Mouse (Mus musculus) lung, embryonic 15.5 days (tissue): Measurements from ENCODE around the gene Fis1. TPM values are rescaled to one million over a fixed set of nuclear protein-coding genes. Genes with fewer than 3 reads are reported as not detected.
"Not testable (repeated sequence)": the region's sequence is repeated elsewhere in the genome, so short reads cannot be mapped to it uniquely, and the experiment has no call there.

ENCODE experiments used
- ATAC-seq: fragments of 200-750 bp; cut with Nextera tagmentation; 2 replicates; pipeline ENCODE4 v1.8.0; 2017; ENCODE audit warnings: moderate number of reproducible peaks, borderline replicate concordance; ENCODE audit not compliant: low FRiP score, low TSS enrichment; ENCODE audit errors: extremely low read depth
- H3K27ac ChIP-seq: fragments of 300-500 bp; sonication (generic); 2 replicates; pipeline ENCODE4 v1.5.1; 2015; ENCODE audit warnings: moderate library complexity, mild to moderate bottlenecking, inconsistent platforms
- H3K27me3 ChIP-seq: fragments of 300-500 bp; sonication (generic); 2 replicates; pipeline ENCODE4 v1.6.1; 2015; ENCODE audit warnings: inconsistent platforms
- H3K36me3 ChIP-seq: fragments of 300-500 bp; sonication (generic); 2 replicates; pipeline ENCODE4 v1.6.1; 2015; ENCODE audit warnings: inconsistent platforms
- H3K4me1 ChIP-seq: fragments of 300-500 bp; sonication (generic); 2 replicates; pipeline ENCODE4 v1.6.1; 2015; ENCODE audit warnings: inconsistent platforms
- H3K4me2 ChIP-seq: fragments of 300-500 bp; sonication (generic); 2 replicates; pipeline ENCODE4 v1.6.1; 2015; ENCODE audit warnings: inconsistent platforms, mild to moderate bottlenecking, moderate library complexity
- H3K4me3 ChIP-seq: fragments of 300-500 bp; sonication (generic); 2 replicates; pipeline ENCODE4 v1.5.1; 2015; ENCODE audit warnings: mild to moderate bottlenecking, inconsistent platforms
- H3K9ac ChIP-seq: fragments of 300-500 bp; sonication (generic); 2 replicates; pipeline ENCODE4 v1.6.1; 2015; ENCODE audit warnings: inconsistent platforms
- H3K9me3 ChIP-seq: fragments of 300-500 bp; sonication (generic); 2 replicates; pipeline ENCODE4 v1.6.1; 2016; ENCODE audit warnings: inconsistent platforms
- WGBS: fragments of 180-500 bp; shearing (Covaris S2); methylation state at CpG from one replicate; pipeline ENCODE4 v1.1.7; 2015; 5-methylcytosine and 5-hydroxymethylcytosine counted together
- polyA plus RNA-seq: library from polyadenylated mRNA; unstranded; fragments of >200 nt; fragmentation: Nextera tagmentation; extraction: Ambion mirVana; gene quantifications from 2 replicates; pipeline ENCODE4 v1.2.1, GENCODE M21; 2015

Gene Fis1
- polyA plus RNA-seq, 1 experiment from 2014 or later, result 292 TPM

GRCm38 (mm10) chr5:136923751-136924478 is 29.2 kb upstream of the Fis1 start:
- Histone ChIP-seq H3K4me3 (no peak overlapping the region), H3K27ac (no peak overlapping the region)

GRCm38 (mm10) chr5:136929073-136929472 is 24.0 kb upstream of the Fis1 start:
- Histone ChIP-seq H3K36me3 (0 out of 2 replicates have a peak, but pooled peaks cover 3% of the 10 kb centered on the region), H3K4me2 (peak overlapping the region; percentile 11; the same call in 1 of the 2 replicates), H3K4me3 (no peak overlapping the region), H3K27ac (peak overlapping the region; percentile 51; the same call in 1 of the 2 replicates), H3K9me3 (no peaks in the 10 kb centered on the region), H3K9ac (no peak overlapping the region), H3K4me1 (0 out of 2 replicates have a peak, but pooled peaks cover 4% of the 10 kb centered on the region), H3K27me3 (no peaks in the 10 kb centered on the region)
- 12% methylated on average over 4 of the region's 4 CpGs for WGBS
- peak; percentile 80; the same call in 1 of the 2 replicates for ATAC-seq

More at GRCm38 (mm10) chr5:136923751-136924478, 29.2 kb upstream of the Fis1 start:
- WGBS, result 45% methylated on average over 7 of the region's 7 CpGs
- no peak for ATAC-seq
- no peaks in the 10 kb centered on the region for H3K27me3 ChIP-seq
- H3K36me3 ChIP-seq, result 0 out of 2 replicates have a peak, but pooled peaks cover 3% of the 10 kb centered on the region
- peaks cover 6% of the 10 kb centered on the region; the same call in 1 of the 2 replicates for H3K4me1 ChIP-seq
- no peak overlapping the region for H3K9ac ChIP-seq
- no peaks in the 10 kb centered on the region for H3K9me3 ChIP-seq
- no peak overlapping the region for H3K4me2 ChIP-seq

GRCm38 (mm10) chr5:136931896-136932295 is 21.2 kb upstream of the Fis1 start:
- Histone ChIP-seq H3K27ac (no peak overlapping the region), H3K9ac (no peak overlapping the region), H3K4me3 (no peak overlapping the region), H3K4me1 (0 out of 2 replicates have a peak, but pooled peaks cover 4% of the 10 kb centered on the region), H3K27me3 (no peaks in the 10 kb centered on the region), H3K36me3 (no peaks in the 10 kb centered on the region), H3K4me2 (no peak overlapping the region), H3K9me3 (no peaks in the 10 kb centered on the region)
- WGBS, result 78% methylated on average over 14 of the region's 14 CpGs
- no peak for ATAC-seq

GRCm38 (mm10) chr5:136932956-136933355 is 20.1 kb upstream of the Fis1 start:
- H3K4me1 ChIP-seq, result 0 out of 2 replicates have a peak, but pooled peaks cover 4% of the 10 kb centered on the region
- no peak overlapping the region for H3K27ac ChIP-seq
- H3K4me3 ChIP-seq, result no peak overlapping the region
- no peak overlapping the region for H3K9ac ChIP-seq
- no peaks in the 10 kb centered on the region for H3K27me3 ChIP-seq
- H3K36me3 ChIP-seq, result no peaks in the 10 kb centered on the region
- ATAC-seq, result no peak
- no peaks in the 10 kb centered on the region for H3K9me3 ChIP-seq
- WGBS, result 76% methylated on average over 5 of the region's 5 CpGs
- H3K4me2 ChIP-seq, result no peak overlapping the region

GRCm38 (mm10) chr5:136933930-136934329 is 19.1 kb upstream of the Fis1 start:
- 81% methylated on average over 6 of the region's 6 CpGs for WGBS
- 0 out of 2 replicates have a peak, but pooled peaks cover 4% of the 10 kb centered on the region for H3K4me1 ChIP-seq
- no peaks in the 10 kb centered on the region for H3K36me3 ChIP-seq
- H3K4me2 ChIP-seq, result no peak overlapping the region
- no peak overlapping the region for H3K27ac ChIP-seq
- H3K9me3 ChIP-seq, result no peaks in the 10 kb centered on the region
- ATAC-seq, result no peak
- no peaks in the 10 kb centered on the region for H3K27me3 ChIP-seq
- H3K9ac ChIP-seq, result no peak overlapping the region
- H3K4me3 ChIP-seq, result no peak overlapping the region

GRCm38 (mm10) chr5:136935905-136936695 is 17.0 kb upstream of the Fis1 start:
- no peaks in the 10 kb centered on the region for H3K9me3 ChIP-seq
- H3K9ac ChIP-seq, result no peak overlapping the region
- no peak for ATAC-seq
- no peaks in the 10 kb centered on the region for H3K27me3 ChIP-seq
- H3K4me3 ChIP-seq, result no peak overlapping the region
- WGBS, result 66% methylated on average over 7 of the region's 7 CpGs
- no peak overlapping the region for H3K4me2 ChIP-seq
- H3K36me3 ChIP-seq, result no peaks in the 10 kb centered on the region
- H3K27ac ChIP-seq, result no peak overlapping the region
- H3K4me1 ChIP-seq, result no peaks in the 10 kb centered on the region

GRCm38 (mm10) chr5:136936750-136937149 is 16.3 kb upstream of the Fis1 start:
- H3K9me3 ChIP-seq, result no peaks in the 10 kb centered on the region
- H3K27ac ChIP-seq, result no peak overlapping the region
- H3K36me3 ChIP-seq, result no peaks in the 10 kb centered on the region
- no peak overlapping the region for H3K9ac ChIP-seq
- 78% methylated on average over 6 of the region's 6 CpGs for whole genome bisulfite sequencing
- H3K4me1 ChIP-seq, result no peaks in the 10 kb centered on the region
- H3K4me2 ChIP-seq, result no peak overlapping the region
- H3K27me3 ChIP-seq, result no peaks in the 10 kb centered on the region
- H3K4me3 ChIP-seq, result no peak overlapping the region
- ATAC-seq, result no peak

- 83% methylated on average over 5 of the region's 5 CpGs for WGBS
- no peak overlapping the region for H3K4me3 ChIP-seq
These were observed 15.5 kb upstream of the Fis1 start for GRCm38 (mm10) chr5:136937621-136938020.

GRCm38 (mm10) chr5:136939284-136939683 is 13.8 kb upstream of the Fis1 start:
- H3K4me1 ChIP-seq, result no peaks in the 10 kb centered on the region

More at GRCm38 (mm10) chr5:136937621-136938020, 15.5 kb upstream of the Fis1 start:
- Histone ChIP-seq H3K27me3 (no peaks in the 10 kb centered on the region), H3K4me2 (no peak overlapping the region), H3K27ac (no peak overlapping the region), H3K9me3 (no peaks in the 10 kb centered on the region), H3K36me3 (no peaks in the 10 kb centered on the region), H3K9ac (no peak overlapping the region), H3K4me1 (no peaks in the 10 kb centered on the region)
- no peak for ATAC-seq

GRCm38 (mm10) chr5:136940029-136940428 is 13.0 kb upstream of the Fis1 start:
- not testable (repeated sequence) for ATAC-seq, H3K9ac ChIP-seq, H3K4me1 ChIP-seq, H3K4me3 ChIP-seq, H3K36me3 ChIP-seq, H3K27me3 ChIP-seq, H3K27ac ChIP-seq, H3K9me3 ChIP-seq, H3K4me2 ChIP-seq
- WGBS, result 74% methylated on average over 6 of the region's 6 CpGs

More at GRCm38 (mm10) chr5:136939284-136939683, 13.8 kb upstream of the Fis1 start:
- Histone ChIP-seq H3K4me2 (no peak overlapping the region), H3K36me3 (no peaks in the 10 kb centered on the region), H3K9ac (no peak overlapping the region), H3K27ac (no peak overlapping the region), H3K4me3 (no peak overlapping the region), H3K27me3 (no peaks in the 10 kb centered on the region), H3K9me3 (no peaks in the 10 kb centered on the region)
- WGBS, result 66% methylated on average over 7 of the region's 7 CpGs
- no peak for ATAC-seq

- no peak overlapping the region for H3K4me2 ChIP-seq
- H3K27ac ChIP-seq, result no peak overlapping the region
- ATAC-seq, result no peak
- no peaks in the 10 kb centered on the region for H3K36me3 ChIP-seq
- no peaks in the 10 kb centered on the region for H3K4me1 ChIP-seq
- no peak overlapping the region for H3K4me3 ChIP-seq
- H3K9me3 ChIP-seq, result no peaks in the 10 kb centered on the region
- 81% methylated on average over 12 of the region's 12 CpGs for WGBS
- no peak overlapping the region for H3K9ac ChIP-seq
- H3K27me3 ChIP-seq, result no peaks in the 10 kb centered on the region
These were observed 12.1 kb upstream of the Fis1 start for GRCm38 (mm10) chr5:136940845-136941560.
